Mouse (Mus musculus) thymus, adult 2 months (tissue): ENCODE data around the gene Dst. TPM values are rescaled to one million over a fixed set of nuclear protein-coding genes. Genes with fewer than 3 reads are reported as not detected.

ENCODE experiments used
- DNase-seq: peaks from one replicate; pipeline ENCODE4 v3.0.0; 2021
- H3K27ac ChIP-seq: fragments of 200-500 bp; 2 replicates; pipeline ENCODE4 v1.5.1; 2012; ENCODE audit warnings: low read length, control low read depth; ENCODE audit not compliant: control insufficient read depth, insufficient read depth
- H3K27me3 ChIP-seq: fragments of 200-500 bp; 2 replicates; pipeline ENCODE4 v1.6.1; 2012; ENCODE audit warnings: mild to moderate bottlenecking, low read length, moderate library complexity, mixed read lengths; ENCODE audit not compliant: control insufficient read depth, insufficient read depth
- H3K36me3 ChIP-seq: fragments of 200-500 bp; 2 replicates; pipeline ENCODE4 v1.6.1; 2012; ENCODE audit warnings: mild to moderate bottlenecking, low read length, moderate library complexity; ENCODE audit not compliant: control insufficient read depth, insufficient read depth
- H3K4me1 ChIP-seq: fragments of 200-500 bp; replicated peaks from 2 replicates; pipeline ENCODE4 v1.6.1; 2012; ENCODE audit warnings: low read length; ENCODE audit not compliant: control insufficient read depth, insufficient read depth
- H3K4me3 ChIP-seq: fragments of 200-500 bp; 2 replicates; pipeline ENCODE4 v1.5.1; 2012; ENCODE audit warnings: mild to moderate bottlenecking, low read length, control low read depth, moderate library complexity; ENCODE audit not compliant: control insufficient read depth, insufficient read depth
- CTCF ChIP-seq: fragments of 200-500 bp; IDR thresholded peaks from 2 replicates; pipeline ENCODE4 v1.5.1; 2012; ENCODE audit warnings: mild to moderate bottlenecking, control low read depth, low read length, moderate library complexity, borderline replicate concordance; ENCODE audit not compliant: control insufficient read depth, poor library complexity, insufficient read depth; ENCODE audit errors: extremely low read depth
- POLR2A ChIP-seq: fragments of 200-500 bp; IDR thresholded peaks from 2 replicates; pipeline ENCODE4 v1.6.1; 2012; ENCODE audit warnings: mild to moderate bottlenecking, low read length, control low read depth, moderate library complexity; ENCODE audit not compliant: control insufficient read depth, poor library complexity, insufficient read depth; ENCODE audit errors: extremely low read depth
- WGBS: fragments of 180-500 bp; shearing (Covaris S2); methylation state at CpG from one replicate; pipeline ENCODE4 v1.1.7; 2018; 5-methylcytosine and 5-hydroxymethylcytosine counted together
- polyA plus RNA-seq: library from polyadenylated mRNA; depleted of rRNA; stranded (reverse); fragments of >200 nt; gene quantifications from 2 replicates; pipeline ENCODE4 v1.2.3, GENCODE M21; 2012

The Dst gene
- polyA plus RNA-seq, 1 experiment, result 24.2 TPM

- Histone ChIP-seq H3K27me3 (no peaks in the 10 kb centered on the region), H3K4me1 (no peaks in the 10 kb centered on the region), H3K27ac (no peak overlapping the region), H3K4me3 (no peak overlapping the region), H3K36me3 (no peaks in the 10 kb centered on the region)
- TF ChIP-seq POLR2A, result no peak
- TF ChIP-seq CTCF, result no peak
- WGBS, result 95% methylated on average over 3 of the region's 3 CpGs
- DNase-seq, result no peak
Measured at GRCm38 (mm10) chr1:34135535-34135934, 227.5 kb downstream of the Dst start.

GRCm38 (mm10) chr1:34139191-34139853, 231.3 kb downstream of the Dst start:
- no peak for TF ChIP-seq POLR2A
- no peak for TF ChIP-seq CTCF
- 92% methylated on average over 13 of the region's 13 CpGs for WGBS
- no peak for DNase-seq
- Histone ChIP-seq H3K4me3 (no peak overlapping the region), H3K36me3 (no peaks in the 10 kb centered on the region), H3K27ac (no peak overlapping the region), H3K4me1 (no peaks in the 10 kb centered on the region), H3K27me3 (no peaks in the 10 kb centered on the region)

GRCm38 (mm10) chr1:34139871-34140471, 231.9 kb downstream of the Dst start:
- H3K27me3 ChIP-seq, result no peaks in the 10 kb centered on the region
- 91% methylated on average over 6 of the region's 6 CpGs for WGBS
- no peak overlapping the region for H3K4me3 ChIP-seq
- no peak overlapping the region for H3K27ac ChIP-seq
- H3K36me3 ChIP-seq, result no peaks in the 10 kb centered on the region
- TF ChIP-seq POLR2A (no peak), CTCF (no peak)
- DNase-seq, result no peak
- no peaks in the 10 kb centered on the region for H3K4me1 ChIP-seq

DNA sequence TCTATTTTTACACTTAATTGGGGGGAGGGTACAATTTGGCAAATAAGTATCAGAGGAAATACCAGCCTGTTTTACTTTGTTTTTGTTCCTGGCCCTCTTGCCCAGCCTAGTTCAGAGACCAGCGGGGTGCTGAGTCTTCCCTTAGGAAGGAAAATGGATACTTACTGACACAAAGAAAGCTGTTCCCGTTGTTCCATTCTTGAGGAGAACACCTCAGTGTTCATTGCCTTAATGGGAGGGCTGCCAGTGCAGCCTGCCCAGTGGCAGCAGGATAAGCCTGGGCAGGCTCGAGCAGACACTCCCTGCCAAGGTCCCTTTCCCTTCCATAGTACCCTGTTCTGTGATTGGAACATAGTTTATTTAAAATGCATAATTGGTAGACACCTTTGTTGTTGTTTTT, 232.7 kb downstream of the Dst start:
- no peak for TF ChIP-seq CTCF
- TF ChIP-seq POLR2A, result no peak
- WGBS, result 83% methylated on average over 3 of the region's 3 CpGs
- Histone ChIP-seq H3K4me1 (no peaks in the 10 kb centered on the region), H3K27ac (no peak overlapping the region), H3K27me3 (no peaks in the 10 kb centered on the region), H3K36me3 (no peaks in the 10 kb centered on the region), H3K4me3 (no peak overlapping the region)
- no peak for DNase-seq

- Histone ChIP-seq H3K27ac (no peak overlapping the region), H3K4me1 (no peaks in the 10 kb centered on the region), H3K4me3 (no peak overlapping the region), H3K36me3 (no peaks in the 10 kb centered on the region), H3K27me3 (no peaks in the 10 kb centered on the region)
- DNase-seq, result no peak
- TF ChIP-seq POLR2A (no peak), CTCF (no peak)
- 87% methylated on average over 9 of the region's 9 CpGs for WGBS
Measured at GRCm38 (mm10) chr1:34142951-34143580, 235.0 kb downstream of the Dst start.

DNA sequence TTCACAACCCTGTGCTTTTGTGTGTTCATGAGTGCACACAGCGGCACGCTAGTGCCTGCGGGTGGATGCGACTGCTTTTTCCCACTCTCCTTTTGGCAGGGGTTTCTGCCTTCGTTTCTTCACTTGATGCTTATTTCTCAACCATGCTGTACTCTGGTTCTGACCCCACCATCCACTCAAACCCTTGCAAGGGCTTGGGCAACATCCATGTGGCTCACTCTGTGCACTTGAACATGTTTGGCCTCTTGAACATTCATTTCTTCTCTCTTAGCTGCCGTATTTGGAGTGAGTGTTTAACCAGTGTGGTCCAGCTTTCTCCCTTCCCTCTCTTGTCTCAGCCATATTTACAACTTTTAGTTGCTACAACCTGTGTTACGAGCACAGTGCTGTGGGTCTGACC, 236.8 kb downstream of the Dst start:
- Histone ChIP-seq H3K36me3 (no peaks in the 10 kb centered on the region), H3K27me3 (no peaks in the 10 kb centered on the region), H3K4me1 (no peaks in the 10 kb centered on the region), H3K27ac (no peak overlapping the region), H3K4me3 (no peak overlapping the region)
- 96% methylated on average over 7 of the region's 7 CpGs for WGBS
- TF ChIP-seq CTCF (no peak), POLR2A (no peak)
- DNase-seq, result no peak
